Mouse (Mus musculus) ES-E14 (cell line): ENCODE measurements around the gene Snx33.

ENCODE experiments used
- CHD2 ChIP-seq: IDR thresholded peaks from 2 replicates; pipeline ENCODE4 v1.6.1; 2014; ENCODE audit warnings: mild to moderate bottlenecking, low read depth, low read length, inconsistent platforms
- MAFK ChIP-seq: IDR thresholded peaks from 2 replicates; pipeline ENCODE4 v1.6.1; 2014; ENCODE audit warnings: mild to moderate bottlenecking, low read depth, low read length, inconsistent platforms; ENCODE audit not compliant: insufficient read depth
- ZC3H11A ChIP-seq: IDR thresholded peaks from 2 replicates; pipeline ENCODE4 v1.6.1; 2012; ENCODE audit warnings: low read depth, mild to moderate bottlenecking, inconsistent platforms, low read length, borderline replicate concordance
- ZNF384 ChIP-seq: IDR thresholded peaks from 2 replicates; pipeline ENCODE4 v1.6.1; 2012; ENCODE audit warnings: low read depth, low read length, inconsistent platforms

GRCm38 (mm10) chr9:56896779-56897178, 31.4 kb downstream of the Snx33 start:
- no peak for TF ChIP-seq CHD2
- TF ChIP-seq MAFK = no peak
- TF ChIP-seq ZC3H11A = no peak
- no peak for TF ChIP-seq ZNF384
